Mouse (Mus musculus) G1E-ER4 (cell line): ENCODE data around the gene Traf6. TPM values are rescaled to one million over a fixed set of nuclear protein-coding genes. Genes with fewer than 3 reads are reported as not detected.
A peak's percentile ranks its signal among the peaks of the same experiment; 100 is the strongest.

Experiments
- GATA1 ChIP-seq: IDR thresholded peaks from one replicate; pipeline ENCODE4 v1.8.0; 2012; ENCODE audit warnings: low read length, inconsistent platforms
- polyA plus RNA-seq: library from polyadenylated mRNA; stranded (reverse); fragments of >175 nt; gene quantifications from 2 replicates; pipeline ENCODE4 v1.2.3, GENCODE M21; 2012

Traf6 gene
- 2.5 and 2.7 TPM in 2 replicates for polyA plus RNA-seq

- TF ChIP-seq GATA1: no peak
These were observed at the start of gene Traf6 for GRCm38 (mm10) chr2:101678236-101679021. Traf6 (plus strand) TSS chr2:101678429.

GRCm38 (mm10) chr2:101638979-101639839 is 39.0 kb upstream of the Traf6 start:
- no peak for TF ChIP-seq GATA1

GRCm38 (mm10) chr2:101639840-101640350 is 38.3 kb upstream of the Traf6 start:
- TF ChIP-seq GATA1: no peak

- TF ChIP-seq GATA1: no peak
These were observed 32.4 kb upstream of the Traf6 start for GRCm38 (mm10) chr2:101645841-101646240.

GRCm38 (mm10) chr2:101648361-101648760 is 29.9 kb upstream of the Traf6 start:
- TF ChIP-seq GATA1: no peak

- no peak for TF ChIP-seq GATA1
These were observed 29.0 kb upstream of the Traf6 start, which contains the start of the genes Rag1 and B230118H07Rik for GRCm38 (mm10) chr2:101649114-101649671. Rag1 (minus strand) TSS chr2:101649501. B230118H07Rik (minus strand) TSS chr2:101649532.

- no peak for TF ChIP-seq GATA1
These were observed 27.8 kb upstream of the Traf6 start for GRCm38 (mm10) chr2:101650446-101650845.

GRCm38 (mm10) chr2:101652204-101652920 is 25.9 kb upstream of the Traf6 start:
- TF ChIP-seq GATA1: peak; percentile 74

GRCm38 (mm10) chr2:101652921-101653597 is 25.2 kb upstream of the Traf6 start:
- TF ChIP-seq GATA1: no peak

GRCm38 (mm10) chr2:101660536-101660935 is 17.7 kb upstream of the Traf6 start:
- TF ChIP-seq GATA1: no peak

- TF ChIP-seq GATA1: no peak
These were observed 13.0 kb upstream of the Traf6 start for GRCm38 (mm10) chr2:101665058-101665702.

GRCm38 (mm10) chr2:101665703-101666092 is 12.5 kb upstream of the Traf6 start:
- TF ChIP-seq GATA1: no peak

GRCm38 (mm10) chr2:101668751-101669150 is 9.5 kb upstream of the Traf6 start:
- no peak for TF ChIP-seq GATA1

- TF ChIP-seq GATA1: no peak
These were observed 4.7 kb upstream of the Traf6 start for GRCm38 (mm10) chr2:101673547-101673946.
